Mouse (Mus musculus) left cerebral cortex, adult 11 months (tissue): ENCODE measurements at regions not wholly inside any gene's neighbourhood (a gene's known extent, or its start where the extent isn't known, plus 50 kb on each side); places are given as distances from the start of the nearest gene placed in this dataset.

ENCODE experiments used
- DNase-seq: peaks from one replicate; pipeline ENCODE4 v3.0.0; 2022; ENCODE audit warnings: low spot score

DNA sequence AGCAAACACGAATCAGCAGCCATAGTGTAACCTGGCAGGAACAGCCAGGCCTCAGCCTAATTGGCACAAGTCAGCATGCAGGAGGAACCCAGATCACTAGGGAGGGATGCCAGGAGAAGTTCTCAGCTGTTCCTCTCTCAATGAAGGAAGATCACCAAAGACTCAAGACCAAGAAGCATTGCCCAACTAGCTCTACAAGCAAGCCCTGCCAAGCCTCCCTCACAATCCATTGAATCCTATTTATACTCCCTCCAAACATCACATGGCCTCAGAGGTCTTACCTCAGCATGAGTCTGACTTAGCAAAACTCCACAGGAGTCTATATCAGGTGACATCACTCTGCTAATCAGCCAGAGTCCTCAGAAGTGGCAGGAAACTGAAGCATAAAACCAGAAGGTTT lies 135.1 kb downstream of the Rbm43 start:
- no peak for DNase-seq

DNA sequence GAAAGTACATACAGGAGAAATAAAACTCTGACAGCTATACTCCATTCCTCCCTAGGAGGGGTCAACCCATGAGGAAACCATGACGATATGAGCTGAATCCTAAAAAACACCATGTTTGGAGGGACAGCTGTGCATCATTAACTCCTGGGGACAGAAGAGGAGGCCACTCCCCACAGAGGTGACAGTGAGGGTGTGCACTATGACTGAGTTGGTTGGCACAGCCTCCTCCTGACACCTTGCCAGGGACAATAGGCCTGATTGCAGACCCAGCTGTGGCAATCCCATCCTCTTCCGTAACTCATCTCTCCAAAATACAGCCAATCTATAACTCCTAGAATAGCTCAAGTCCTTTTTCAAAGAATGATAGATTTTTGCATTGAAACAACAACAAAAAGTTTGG lies 112.0 kb downstream of the Rbm43 start:
- no peak for DNase-seq

DNA sequence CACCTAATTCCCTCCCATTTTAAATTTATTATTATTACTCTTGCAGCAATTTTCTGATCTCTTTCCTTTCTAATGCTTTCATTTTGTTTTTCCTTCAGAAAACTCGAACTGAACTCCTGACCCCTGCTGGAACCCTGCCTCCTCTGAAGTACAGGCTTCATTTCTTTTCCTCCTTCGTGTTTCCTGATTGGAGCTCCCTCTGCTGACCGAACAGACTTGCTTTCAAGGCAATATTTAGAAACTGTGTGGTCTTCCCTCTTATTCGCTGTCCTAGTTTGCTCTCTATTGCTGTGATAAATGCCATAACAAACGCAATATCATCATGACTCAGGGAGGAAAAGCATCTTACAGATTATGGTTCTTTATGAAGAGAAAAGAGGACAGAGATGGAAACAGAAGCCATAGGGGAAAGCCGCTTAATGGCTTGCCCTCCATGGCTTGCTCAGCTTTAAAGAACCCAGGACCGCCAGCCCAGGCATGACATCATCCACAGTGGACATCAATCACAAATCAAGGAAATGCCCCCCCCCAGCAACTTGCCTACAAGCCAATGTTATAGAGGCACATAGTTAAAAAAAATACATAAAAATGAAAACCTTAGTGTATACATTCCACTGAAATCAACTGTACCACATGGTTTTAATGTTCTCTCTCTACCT lies 104.5 kb downstream of the Rbm43 start:
- peak; percentile 7 for DNase-seq

DNA sequence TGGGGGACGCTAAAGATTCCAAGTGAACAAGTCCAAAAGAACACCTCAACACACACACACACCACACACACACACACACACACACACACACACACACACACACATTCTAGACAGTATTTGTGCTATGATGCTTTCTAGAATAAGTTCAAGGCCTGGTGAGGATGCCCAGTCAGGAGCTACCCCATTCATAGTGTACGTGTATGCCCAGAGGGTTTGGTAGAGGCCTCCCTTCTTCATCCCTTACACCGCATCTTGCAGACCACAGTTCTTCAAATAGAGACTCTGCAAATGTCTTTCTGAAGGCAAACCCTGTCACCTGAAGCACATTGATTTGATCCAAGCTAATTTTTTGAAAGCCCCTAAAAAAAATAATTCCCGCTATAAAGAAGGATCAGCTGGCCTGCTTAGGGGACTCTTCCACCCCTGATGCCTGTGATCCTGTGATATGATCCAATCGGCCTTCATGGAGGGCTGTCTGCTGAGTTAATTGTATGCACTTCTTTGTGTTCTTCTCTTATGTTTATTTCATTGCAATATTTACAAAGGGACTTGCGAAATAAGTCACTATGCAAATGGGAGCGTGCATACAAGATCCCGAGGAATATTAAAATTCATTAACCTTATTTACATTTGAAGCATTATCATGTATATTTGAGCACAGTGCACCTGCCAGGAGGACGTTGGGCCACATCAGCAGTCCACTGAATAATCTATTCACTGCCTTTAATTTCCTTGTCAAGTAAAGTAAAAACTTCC lies 103.8 kb downstream of the Rbm43 start:
- DNase-seq = no peak

DNA sequence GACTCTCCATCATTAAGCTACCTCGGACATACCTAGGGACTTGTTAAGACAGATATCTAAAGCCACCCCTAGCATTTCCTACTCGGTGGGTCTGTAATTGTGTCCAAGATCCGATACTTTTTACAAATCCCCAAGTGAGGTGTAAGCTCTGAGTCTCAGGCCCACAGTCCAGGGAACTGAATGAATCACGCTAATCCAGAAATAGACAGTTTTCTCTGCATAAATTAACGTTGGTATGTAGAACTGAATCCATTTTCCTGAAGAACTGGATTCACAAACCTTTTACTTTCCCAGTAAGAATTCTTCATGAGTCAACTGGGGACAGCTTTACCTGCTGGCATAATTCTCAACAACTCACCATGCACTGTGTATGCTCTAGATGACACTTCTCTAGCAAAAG lies 97.1 kb downstream of the Rbm43 start:
- no peak for DNase-seq

DNA sequence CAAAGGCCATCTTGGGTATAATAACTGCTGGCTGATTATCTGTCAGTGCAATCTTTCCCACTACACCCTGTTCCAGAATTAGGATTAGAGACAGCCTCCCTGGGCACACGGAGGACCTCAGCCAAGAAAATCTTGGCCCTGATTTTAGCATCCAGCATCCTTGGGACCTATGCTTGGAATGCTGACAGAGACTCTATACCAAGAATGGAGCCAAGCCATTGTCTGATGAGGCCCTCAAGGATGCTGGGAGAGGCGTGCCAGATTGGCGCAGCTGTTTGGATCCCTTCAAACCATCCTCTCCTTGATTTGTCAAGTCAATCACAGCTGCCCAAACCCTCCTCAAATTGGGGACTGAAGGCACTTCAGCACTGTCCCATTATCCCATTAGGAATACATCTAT lies 94.2 kb downstream of the Rbm43 start:
- no peak for DNase-seq

DNA sequence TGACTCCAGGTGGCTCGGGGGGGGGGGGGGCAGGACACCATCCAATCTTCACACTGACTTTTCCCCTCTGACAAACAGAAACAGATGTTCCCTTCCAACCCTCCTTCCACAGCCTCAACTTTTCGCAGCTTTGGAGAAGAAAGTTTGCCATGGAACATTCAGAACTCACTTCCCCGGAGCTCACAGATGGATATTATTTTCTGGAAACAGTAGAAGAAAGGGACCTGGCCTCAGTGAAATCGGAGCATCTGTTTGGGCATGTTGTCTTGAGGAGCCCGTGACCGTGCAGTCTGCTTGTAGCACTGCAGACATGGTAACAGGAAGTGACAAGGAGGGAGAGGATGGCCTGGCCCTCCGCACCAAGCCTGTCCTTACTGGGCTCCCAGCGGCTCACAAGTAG lies 90.1 kb downstream of the Rbm43 start:
- no peak for DNase-seq

DNA sequence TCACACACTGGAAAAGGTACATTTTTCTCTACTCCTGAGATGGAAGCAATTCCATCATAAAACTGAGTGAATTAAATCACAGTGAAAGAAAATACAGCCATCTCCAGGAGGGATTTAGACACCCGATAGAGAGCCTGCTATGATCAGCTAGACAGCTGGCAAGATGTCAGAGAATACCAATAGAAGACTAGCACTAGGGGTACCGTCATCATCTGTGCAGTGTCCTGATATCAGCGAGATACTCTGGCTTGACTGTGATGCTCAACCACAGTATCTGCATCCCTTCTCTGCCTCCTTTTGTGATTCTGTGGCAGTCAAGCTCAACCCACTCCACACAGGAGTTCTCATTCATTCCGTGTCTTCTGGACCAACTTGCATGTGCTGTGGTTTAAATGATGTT lies 87.4 kb downstream of the Rbm43 start:
- DNase-seq = no peak

DNA sequence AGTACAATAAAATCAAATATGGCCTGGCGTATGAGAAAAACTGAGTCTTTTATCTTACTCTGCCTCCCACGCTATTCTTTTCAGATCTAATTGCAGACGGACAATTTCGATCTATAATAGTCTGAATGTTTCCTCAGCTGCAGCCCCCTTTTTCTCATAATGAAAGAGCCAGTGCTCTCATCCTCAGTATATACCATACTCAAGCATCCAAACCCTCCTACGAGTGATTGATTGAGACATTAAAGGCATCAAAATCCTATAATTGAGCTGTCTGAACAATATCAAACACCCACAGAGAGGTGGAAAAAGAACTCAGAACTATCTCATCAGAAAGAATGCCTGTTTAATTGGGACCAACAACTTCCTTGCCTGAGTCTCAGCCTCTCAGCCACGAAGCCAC lies 87.0 kb downstream of the Rbm43 start:
- no peak for DNase-seq

DNA sequence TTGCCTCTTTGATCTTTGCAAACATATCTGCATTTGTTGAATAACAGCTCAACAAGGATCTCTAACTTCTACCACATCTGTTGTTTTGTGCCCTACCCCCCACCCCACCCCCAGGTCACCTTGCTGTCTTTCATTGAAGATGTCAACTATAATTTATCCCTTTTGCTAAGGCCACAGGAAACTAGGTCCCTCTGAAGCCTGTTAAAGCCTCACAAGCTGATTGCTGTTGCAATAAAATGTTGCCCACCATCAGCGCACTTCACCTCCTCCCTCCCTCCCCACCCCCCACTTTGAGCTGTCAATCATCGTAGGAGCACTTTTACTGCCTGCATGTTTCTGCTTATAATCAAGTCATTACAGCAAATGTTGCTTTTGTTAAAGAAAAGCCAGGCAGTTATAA lies 86.5 kb downstream of the Rbm43 start:
- no peak for DNase-seq

DNA sequence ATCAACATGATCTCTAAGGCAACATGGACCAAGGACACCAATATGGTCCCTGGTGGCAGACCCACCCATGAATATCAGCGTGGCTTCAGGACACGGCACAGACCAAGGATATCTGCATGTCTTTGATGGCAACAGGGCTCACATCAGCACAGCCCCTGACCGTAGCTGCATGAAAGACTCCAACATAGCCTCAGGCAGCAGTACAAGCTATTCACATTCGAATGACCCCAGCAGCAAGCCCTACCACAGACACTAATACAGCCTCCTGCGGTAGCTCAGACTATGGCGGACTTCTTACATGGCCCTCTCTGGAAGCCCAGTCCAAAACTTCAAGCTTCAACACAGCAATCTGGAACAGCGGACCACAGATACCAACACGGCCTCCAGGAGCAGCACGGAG lies 84.4 kb downstream of the Rbm43 start:
- no peak for DNase-seq

DNA sequence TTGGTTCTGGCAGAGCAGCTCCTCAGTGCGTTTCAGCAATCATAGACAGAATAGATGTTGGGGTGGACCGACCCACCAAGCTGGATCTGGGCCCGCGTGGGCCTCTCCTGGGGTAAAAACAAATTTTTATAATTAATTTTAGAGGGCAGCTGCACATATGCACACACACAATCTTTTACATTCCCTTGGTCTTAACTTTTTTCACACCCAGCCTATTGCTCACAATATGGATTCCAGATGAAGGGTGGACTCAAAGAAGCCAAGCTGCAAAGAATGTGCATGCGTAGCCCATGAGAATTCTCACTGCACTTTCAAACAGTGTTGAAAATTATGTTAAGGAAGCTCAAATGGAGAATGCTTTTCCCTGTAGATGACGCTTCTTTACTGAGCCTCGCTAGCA lies 83.3 kb downstream of the Rbm43 start:
- DNase-seq = no peak

DNA sequence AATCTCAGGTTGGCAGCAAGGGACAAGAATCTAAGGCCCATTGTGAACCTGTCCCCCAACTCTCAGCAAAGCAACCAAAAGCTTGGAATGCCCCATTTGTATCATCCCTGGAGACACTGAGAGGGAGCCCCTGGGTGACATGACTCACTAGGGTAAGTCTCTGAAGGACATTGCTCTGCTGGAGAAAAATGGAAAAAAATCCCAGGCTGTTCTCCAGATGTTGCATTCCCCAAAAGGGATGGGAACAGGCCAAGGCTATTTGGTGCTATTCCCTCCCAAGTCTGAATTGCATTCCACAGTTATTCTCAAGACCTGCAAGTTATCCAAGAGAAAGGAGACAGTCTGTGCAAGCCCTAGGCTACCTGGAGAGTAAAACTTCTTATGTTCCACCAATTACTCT lies 77.7 kb downstream of the Rbm43 start:
- no peak for DNase-seq

DNA sequence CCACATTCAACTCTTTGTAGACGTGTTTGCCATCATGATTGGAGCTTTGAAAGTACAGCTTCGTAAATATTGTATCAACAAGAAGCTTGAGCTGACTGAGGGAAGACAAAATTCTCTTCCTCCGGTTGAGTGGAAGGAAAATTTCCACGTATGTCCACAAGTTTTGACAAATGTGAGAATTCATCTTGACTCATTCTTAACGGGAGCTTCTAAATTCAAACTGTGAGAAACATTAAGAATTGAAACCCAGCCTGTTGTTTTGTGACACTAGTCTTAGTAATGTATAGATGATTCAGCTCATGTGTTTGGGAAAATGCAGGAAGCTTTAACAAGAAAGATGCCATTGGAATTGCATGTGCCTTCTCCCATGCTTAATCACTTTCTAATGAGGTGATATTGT lies 68.9 kb downstream of the Rbm43 start:
- DNase-seq = no peak

DNA sequence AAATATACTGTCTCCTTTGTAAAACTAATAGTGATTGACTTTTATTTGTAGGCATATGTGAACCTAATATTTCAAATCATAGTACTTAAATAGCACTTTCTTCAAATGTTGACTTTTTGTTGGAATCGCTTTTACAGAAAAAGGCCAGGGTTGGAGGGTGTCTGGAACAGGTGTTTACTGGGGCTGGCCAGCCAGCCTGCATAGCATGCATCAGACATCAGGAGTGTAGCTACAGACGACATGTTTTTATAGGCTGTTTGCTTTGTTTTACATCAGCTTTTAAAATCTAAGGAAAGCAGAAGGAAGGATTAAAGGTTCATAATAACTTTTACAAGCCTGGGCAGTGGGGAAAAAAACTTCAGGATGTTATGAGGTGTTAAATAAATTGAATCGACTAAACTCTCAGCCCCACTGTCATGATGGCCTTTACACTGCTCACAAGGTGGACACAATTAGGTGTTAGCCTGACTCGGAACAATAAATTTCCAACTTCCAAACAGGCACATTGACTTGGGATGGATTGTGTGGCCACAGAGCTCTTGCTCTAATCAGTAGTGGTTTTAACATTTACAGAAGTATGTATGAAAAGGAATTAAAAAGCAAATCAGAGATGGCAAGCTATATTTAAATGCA lies 66.0 kb downstream of the Rbm43 start:
- no peak for DNase-seq

DNA sequence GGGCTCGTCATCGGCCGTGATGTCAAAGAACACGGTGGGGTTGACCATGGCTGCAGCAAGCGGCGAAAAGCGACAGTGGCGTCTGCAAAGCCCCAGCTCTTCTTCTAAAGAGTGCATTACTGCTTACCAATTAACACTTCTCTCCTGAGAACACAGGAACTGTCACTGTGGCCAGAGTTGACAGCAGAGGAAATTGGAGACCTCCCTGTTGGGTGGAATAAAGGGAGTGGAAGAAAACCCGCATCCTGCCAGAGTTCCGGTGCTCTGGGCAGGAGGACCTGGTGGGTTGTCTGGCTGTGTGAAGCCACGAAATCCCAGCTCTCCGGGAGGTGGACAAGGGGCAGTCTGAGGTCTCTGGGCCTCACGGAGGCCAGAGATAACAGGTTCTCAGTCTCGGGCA lies 63.4 kb downstream of the Rbm43 start:
- no peak for DNase-seq
